Mouse (Mus musculus) kidney, embryonic 15.5 days (tissue): ENCODE data around the gene Izumo4. TPM values are rescaled to one million over a fixed set of nuclear protein-coding genes. Genes with fewer than 3 reads are reported as not detected.

Experiments used
- ATAC-seq: fragments of 200-750 bp; cut with Nextera tagmentation; replicated peaks from 2 replicates; pipeline ENCODE4 v1.8.0; 2017; ENCODE audit warnings: moderate TSS enrichment; ENCODE audit not compliant: low FRiP score
- H3K27ac ChIP-seq: fragments of 300-500 bp; sonication (generic); 2 replicates; pipeline ENCODE4 v1.5.1; 2015; ENCODE audit warnings: mild to moderate bottlenecking, inconsistent platforms
- H3K27me3 ChIP-seq: fragments of 300-500 bp; sonication (generic); 2 replicates; pipeline ENCODE4 v1.6.1; 2015; ENCODE audit warnings: inconsistent platforms
- H3K36me3 ChIP-seq: fragments of 300-500 bp; sonication (generic); 2 replicates; pipeline ENCODE4 v1.6.1; 2015; ENCODE audit warnings: inconsistent platforms
- H3K4me1 ChIP-seq: fragments of 300-500 bp; sonication (generic); 2 replicates; pipeline ENCODE4 v1.6.1; 2015; ENCODE audit warnings: inconsistent platforms
- H3K4me2 ChIP-seq: fragments of 300-500 bp; sonication (generic); 2 replicates; pipeline ENCODE4 v1.6.1; 2015; ENCODE audit warnings: moderate library complexity, mild to moderate bottlenecking, inconsistent platforms
- H3K4me3 ChIP-seq: fragments of 300-500 bp; sonication (generic); replicated peaks from 2 replicates; pipeline ENCODE4 v1.5.1; 2015; ENCODE audit warnings: mild to moderate bottlenecking, inconsistent platforms
- H3K9ac ChIP-seq: fragments of 300-500 bp; sonication (generic); 2 replicates; pipeline ENCODE4 v1.6.1; 2015; ENCODE audit warnings: mild to moderate bottlenecking, inconsistent platforms
- H3K9me3 ChIP-seq: fragments of 300-500 bp; sonication (generic); replicated peaks from 2 replicates; pipeline ENCODE4 v1.6.1; 2016; ENCODE audit warnings: inconsistent platforms
- WGBS: fragments of 180-500 bp; shearing (Covaris S2); methylation state at CpG from one replicate; pipeline ENCODE4 v1.1.7; 2015; ENCODE audit warnings: mixed read lengths; 5-methylcytosine and 5-hydroxymethylcytosine counted together
- polyA plus RNA-seq: library from polyadenylated mRNA; unstranded; fragments of >200 nt; fragmentation: Nextera tagmentation; extraction: Ambion mirVana; gene quantifications from 2 replicates; pipeline ENCODE4 v1.2.1, GENCODE M21; 2015

Izumo4 gene
- polyA plus RNA-seq, 1 experiment from 2014 or later, result 26.2 TPM

GRCm38 (mm10) chr10:80705033-80705432, 3.0 kb downstream of the Izumo4 start:
- H3K27ac ChIP-seq, result no peak overlapping the region
- no peaks in the 10 kb centered on the region for H3K9me3 ChIP-seq
- no peak overlapping the region for H3K4me3 ChIP-seq
- ATAC-seq, result no peak
- peaks cover 29% of the 10 kb centered on the region for H3K4me1 ChIP-seq
- H3K27me3 ChIP-seq, result no peaks in the 10 kb centered on the region
- WGBS, result 56% methylated on average over 3 of the region's 3 CpGs
- H3K36me3 ChIP-seq, result peaks cover 47% of the 10 kb centered on the region
- H3K9ac ChIP-seq, result no peak overlapping the region
- no peak overlapping the region for H3K4me2 ChIP-seq

GRCm38 (mm10) chr10:80705479-80705878, 3.5 kb downstream of the Izumo4 start:
- no peaks in the 10 kb centered on the region for H3K27me3 ChIP-seq
- H3K36me3 ChIP-seq, result peaks cover 52% of the 10 kb centered on the region
- no peak overlapping the region for H3K4me2 ChIP-seq
- ATAC-seq, result no peak
- H3K9ac ChIP-seq, result no peak overlapping the region
- no peak overlapping the region for H3K27ac ChIP-seq
- peaks cover 24% of the 10 kb centered on the region for H3K4me1 ChIP-seq
- 77% methylated on average over 3 of the region's 3 CpGs for WGBS
- no peaks in the 10 kb centered on the region for H3K9me3 ChIP-seq
- H3K4me3 ChIP-seq, result no peak overlapping the region

DNA sequence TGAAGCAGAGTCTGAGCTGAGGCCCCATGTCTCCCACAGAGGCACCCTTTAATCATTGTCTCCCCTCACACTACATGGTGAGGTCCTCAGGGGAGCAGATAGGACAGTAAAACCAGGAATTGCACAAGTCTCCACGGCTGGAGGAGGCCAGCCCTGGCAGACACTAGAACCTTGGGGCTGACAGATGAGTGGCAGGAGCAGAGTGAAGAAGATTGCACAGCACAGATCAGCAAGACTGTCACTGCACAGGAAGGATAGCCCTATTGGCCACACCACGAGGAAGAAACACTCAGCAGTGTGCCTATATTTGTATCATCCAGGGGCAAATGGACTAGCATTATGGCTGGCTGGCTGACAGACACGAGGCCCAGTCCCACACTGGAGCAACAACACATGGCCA, 8.8 kb downstream of the Izumo4 start:
- H3K27ac ChIP-seq, result no peak overlapping the region
- peaks cover 99% of the 10 kb centered on the region for H3K36me3 ChIP-seq
- H3K4me1 ChIP-seq, result no peaks in the 10 kb centered on the region
- no peak for ATAC-seq
- no peak overlapping the region for H3K4me3 ChIP-seq
- H3K9ac ChIP-seq, result no peak overlapping the region
- no peak overlapping the region for H3K4me2 ChIP-seq
- H3K27me3 ChIP-seq, result no peaks in the 10 kb centered on the region
- WGBS, result 86% methylated on average over 3 of the region's 3 CpGs
- no peaks in the 10 kb centered on the region for H3K9me3 ChIP-seq

GRCm38 (mm10) chr10:80717281-80717680, 15.3 kb downstream of the Izumo4 start:
- Histone ChIP-seq H3K9me3 (no peaks in the 10 kb centered on the region), H3K27ac (no peak overlapping the region), H3K27me3 (no peaks in the 10 kb centered on the region), H3K36me3 (peaks cover 99% of the 10 kb centered on the region), H3K4me2 (no peak overlapping the region), H3K9ac (no peak overlapping the region), H3K4me3 (no peak overlapping the region), H3K4me1 (no peaks in the 10 kb centered on the region)
- WGBS, result 76% methylated on average over 1 of the region's 1 CpGs
- ATAC-seq, result no peak

DNA sequence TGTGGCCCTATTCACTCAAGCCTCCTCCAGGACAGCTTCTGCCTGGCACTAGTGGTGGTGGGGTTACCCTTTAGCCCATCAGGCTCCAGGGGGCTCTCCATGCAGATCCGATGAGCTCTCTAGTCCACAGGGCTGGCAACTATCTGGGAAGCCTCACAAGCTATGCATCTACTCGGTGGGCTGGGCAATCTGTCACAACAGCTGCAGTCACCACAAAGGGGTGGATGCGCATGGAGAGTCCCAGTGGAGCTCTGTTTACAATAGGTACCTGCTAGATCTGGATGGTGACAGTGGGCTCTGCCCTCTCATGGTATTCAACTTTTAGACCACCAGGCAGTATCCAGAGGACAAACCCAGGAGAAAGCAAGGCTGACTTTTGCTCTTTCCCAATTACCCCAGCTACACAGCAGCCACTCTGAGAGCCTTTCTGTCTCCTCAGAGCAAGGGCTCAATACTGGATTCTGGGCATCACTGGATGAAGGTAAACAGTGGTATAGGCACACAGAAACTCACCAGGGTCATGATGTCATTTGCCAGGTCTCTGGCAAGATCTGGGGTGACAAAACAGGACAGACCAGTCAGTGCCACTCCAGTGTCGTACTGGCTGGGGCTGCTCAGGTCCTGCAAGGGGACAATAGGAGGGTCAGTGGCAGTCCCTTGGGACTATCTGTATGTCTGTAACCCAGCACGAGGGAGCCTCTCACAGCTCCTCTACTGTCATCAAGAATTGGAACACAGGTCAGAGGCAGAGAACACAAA, 25.6 kb downstream of the Izumo4 start:
- Histone ChIP-seq H3K4me1 (no peaks in the 10 kb centered on the region), H3K9me3 (no peaks in the 10 kb centered on the region), H3K9ac (no peak overlapping the region), H3K4me2 (no peak overlapping the region), H3K4me3 (no peak overlapping the region), H3K27me3 (no peaks in the 10 kb centered on the region), H3K36me3 (peaks cover 100% of the 10 kb centered on the region), H3K27ac (no peak overlapping the region)
- no peak for ATAC-seq
- WGBS, result 87% methylated on average over 5 of the region's 5 CpGs

- WGBS, result 93% methylated on average over 6 of the region's 6 CpGs
- H3K4me3 ChIP-seq, result no peak overlapping the region
- H3K4me2 ChIP-seq, result no peak overlapping the region
- no peak for ATAC-seq
- H3K36me3 ChIP-seq, result peaks cover 94% of the 10 kb centered on the region
- H3K9ac ChIP-seq, result no peak overlapping the region
- H3K4me1 ChIP-seq, result no peaks in the 10 kb centered on the region
- no peaks in the 10 kb centered on the region for H3K9me3 ChIP-seq
- no peak overlapping the region for H3K27ac ChIP-seq
- H3K27me3 ChIP-seq, result no peaks in the 10 kb centered on the region
These were observed 30.7 kb downstream of the Izumo4 start for GRCm38 (mm10) chr10:80732611-80733101.

DNA sequence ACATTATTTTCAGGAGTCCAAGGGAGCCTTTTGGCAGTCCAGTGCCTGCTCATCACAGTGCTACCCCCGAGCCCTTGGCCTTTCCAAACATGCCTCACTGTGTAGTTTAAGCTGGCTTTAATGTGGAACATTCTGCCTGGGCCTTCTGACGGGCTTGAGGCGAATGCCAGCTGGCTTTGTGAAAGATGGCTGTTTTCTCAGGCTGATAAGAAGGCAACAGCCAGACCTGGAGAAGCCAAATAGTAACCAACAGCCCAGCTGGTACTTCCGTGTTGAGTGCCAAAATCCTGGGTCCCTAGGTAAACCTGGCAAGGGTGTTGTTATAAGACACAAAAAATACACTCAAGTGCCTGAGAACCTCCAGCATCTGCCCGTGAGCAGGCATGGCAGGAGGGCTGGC, 34.7 kb downstream of the Izumo4 start:
- ATAC-seq, result no peak
- no peak overlapping the region for H3K9ac ChIP-seq
- no peak overlapping the region for H3K4me2 ChIP-seq
- no peaks in the 10 kb centered on the region for H3K27me3 ChIP-seq
- H3K27ac ChIP-seq, result no peak overlapping the region
- H3K4me1 ChIP-seq, result peaks cover 31% of the 10 kb centered on the region
- H3K9me3 ChIP-seq, result no peaks in the 10 kb centered on the region
- H3K4me3 ChIP-seq, result no peak overlapping the region
- H3K36me3 ChIP-seq, result peaks cover 55% of the 10 kb centered on the region
- 73% methylated on average over 5 of the region's 5 CpGs for WGBS

GRCm38 (mm10) chr10:80738657-80739056, 36.7 kb downstream of the Izumo4 start:
- H3K4me2 ChIP-seq, result no peak overlapping the region
- no peaks in the 10 kb centered on the region for H3K27me3 ChIP-seq
- H3K9ac ChIP-seq, result no peak overlapping the region
- H3K36me3 ChIP-seq, result peaks cover 36% of the 10 kb centered on the region
- no peak overlapping the region for H3K27ac ChIP-seq
- no peak for ATAC-seq
- H3K9me3 ChIP-seq, result no peaks in the 10 kb centered on the region
- 73% methylated on average over 1 of the region's 1 CpGs for WGBS
- H3K4me1 ChIP-seq, result peaks cover 36% of the 10 kb centered on the region
- no peak overlapping the region for H3K4me3 ChIP-seq

- no peaks in the 10 kb centered on the region for H3K27me3 ChIP-seq
- H3K4me2 ChIP-seq, result peak overlapping the region; percentile 80
- WGBS, result 29% methylated on average over 5 of the region's 5 CpGs
- peak overlapping the region; percentile 85 for H3K27ac ChIP-seq
- H3K9ac ChIP-seq, result peak overlapping the region; percentile 98
- H3K36me3 ChIP-seq, result 0 out of 2 replicates have a peak, but pooled peaks cover 17% of the 10 kb centered on the region
- ATAC-seq, result no peak
- H3K9me3 ChIP-seq, result no peaks in the 10 kb centered on the region
- peak overlapping the region; percentile 92 for H3K4me3 ChIP-seq
- peaks cover 36% of the 10 kb centered on the region for H3K4me1 ChIP-seq
These were observed 39.2 kb downstream of the Izumo4 start for GRCm38 (mm10) chr10:80741146-80741545.

GRCm38 (mm10) chr10:80741634-80742179, 39.7 kb downstream of the Izumo4 start:
- H3K36me3 ChIP-seq, result 0 out of 2 replicates have a peak, but pooled peaks cover 12% of the 10 kb centered on the region
- H3K9me3 ChIP-seq, result no peaks in the 10 kb centered on the region
- H3K4me1 ChIP-seq, result peaks cover 36% of the 10 kb centered on the region
- H3K27me3 ChIP-seq, result no peaks in the 10 kb centered on the region
- ATAC-seq, result peak; percentile 26
- peak overlapping the region; percentile 80 for H3K4me2 ChIP-seq
- peak overlapping the region; percentile 98 for H3K9ac ChIP-seq
- 0% methylated on average over 46 of the region's 46 CpGs for WGBS
- peak overlapping the region; percentile 85 for H3K27ac ChIP-seq
- H3K4me3 ChIP-seq, result peak overlapping the region; percentile 92

GRCm38 (mm10) chr10:80742180-80742978, 40.4 kb downstream of the Izumo4 start, which contains the start of gene Ap3d1:
TSS of gene Ap3d1 (minus strand) at chr10:80742264.
- Histone ChIP-seq H3K9me3 (no peaks in the 10 kb centered on the region), H3K4me1 (peaks cover 36% of the 10 kb centered on the region), H3K9ac (peak within 1 kb of the TSS; percentile 98), H3K4me2 (peak within 1 kb of the TSS; percentile 80), H3K4me3 (peak within 1 kb of the TSS; percentile 92), H3K27me3 (no peaks in the 10 kb centered on the region), H3K36me3 (0 out of 2 replicates have a peak, but pooled peaks cover 5% of the 10 kb centered on the region), H3K27ac (peak within 1 kb of the TSS; percentile 85)
- WGBS, result 1% methylated on average over 25 of the region's 25 CpGs
- ATAC-seq, result peak; percentile 99

- Histone ChIP-seq H3K27me3 (no peaks in the 10 kb centered on the region), H3K27ac (no peak overlapping the region), H3K4me2 (no peak overlapping the region), H3K9ac (no peak overlapping the region), H3K4me3 (no peak overlapping the region), H3K4me1 (peaks cover 34% of the 10 kb centered on the region), H3K36me3 (no peaks in the 10 kb centered on the region), H3K9me3 (no peaks in the 10 kb centered on the region)
- WGBS, result 42% methylated on average over 5 of the region's 5 CpGs
- no peak for ATAC-seq
These were observed 42.3 kb downstream of the Izumo4 start for GRCm38 (mm10) chr10:80744262-80744661.
